In genomic region chr1:67022051-67022450, GRCm38 (mm10) we compare ENCODE assay signal across 23 mouse cellular contexts. TPM values are rescaled to one million over a fixed set of nuclear protein-coding genes. Genes with fewer than 3 reads are reported as not detected.
DNase-seq lines count a peak whose midpoint lies in the region; ATAC-seq and TF ChIP-seq lines count a peak whose summit lies in the region.
"Had no signal": no experiment of that assay in that cellular context is flagged by ENCODE, and none has a peak within 500 bp of the region (broad histone marks: within the 10 kb centered on the region; RNA-seq: fewer than 3 reads in every experiment).

No protein-coding gene starts in this region.

- H3K9me3 ChIP-seq in hindbrain, embryonic 12.5 days (replicated peaks) = no peaks in the 10 kb centered on the region
- H3K9me3 ChIP-seq: embryonic facial prominence, embryonic 10.5 days; embryonic facial prominence, embryonic 12.5 days; forebrain, embryonic 13.5 days; forebrain, embryonic 15.5 days had no signal

- WGBS in hindbrain, embryonic 12.5 days = 93% methylated on average over 10 of the region's 10 CpGs

- H3K27ac ChIP-seq in layer of hippocampus, adult 2 months = 0 out of 2 replicates have a peak overlapping the region, but pooled peaks have one; percentile 28
- H3K27ac ChIP-seq in hindbrain, embryonic 12.5 days = no peak overlapping the region
- H3K27ac ChIP-seq: embryonic facial prominence, embryonic 10.5 days; embryonic facial prominence, embryonic 12.5 days; forebrain, embryonic 13.5 days; forebrain, embryonic 15.5 days had no signal

- no peaks in the 10 kb centered on the region for H3K4me1 ChIP-seq in hindbrain, embryonic 12.5 days
- H3K4me1 ChIP-seq: embryonic facial prominence, embryonic 10.5 days; embryonic facial prominence, embryonic 12.5 days; forebrain, embryonic 15.5 days had no signal

- no peak for TF ChIP-seq CTCF in layer of hippocampus, adult 2 months (conservative IDR thresholded peaks at IDR 0.05)
- TF ChIP-seq CTCF in brain, embryonic 14.5 days (IDR thresholded peaks at IDR 0.05; ENCODE audit: borderline replicate concordance, extremely low read depth, insufficient read depth, insufficient read length) = no peak

- peaks cover 45% of the 10 kb centered on the region for H3K36me3 ChIP-seq in hindbrain, embryonic 12.5 days

- TF ChIP-seq POLR2A in brain, embryonic 14.5 days (IDR thresholded peaks at IDR 0.05; ENCODE audit: borderline replicate concordance, extremely low read depth, insufficient read depth, insufficient read length, poor library complexity, severe bottlenecking) = no peak

- no peak overlapping the region for H3K4me2 ChIP-seq in hindbrain, embryonic 12.5 days (replicated peaks)
- H3K4me2 ChIP-seq: embryonic facial prominence, embryonic 12.5 days; forebrain, embryonic 13.5 days; forebrain, embryonic 15.5 days had no signal

- no peak overlapping the region for H3K4me3 ChIP-seq in layer of hippocampus, adult 2 months
- no peak overlapping the region for H3K4me3 ChIP-seq in hindbrain, embryonic 12.5 days
- H3K4me3 ChIP-seq: embryonic facial prominence, embryonic 10.5 days; embryonic facial prominence, embryonic 12.5 days; forebrain, embryonic 13.5 days; forebrain, embryonic 15.5 days had no signal

- ATAC-seq in hindbrain, embryonic 12.5 days (ENCODE audit: low FRiP score) = no peak
- ATAC-seq: activated CD4-positive, CD25-positive, alpha-beta regulatory T cell, adult 4 months; forebrain, embryonic 13.5 days; forebrain, embryonic 15.5 days; forebrain, postnatal 0 days; Patski had no signal

- no peaks in the 10 kb centered on the region for H3K27me3 ChIP-seq in hindbrain, embryonic 12.5 days
- H3K27me3 ChIP-seq: embryonic facial prominence, embryonic 12.5 days; forebrain, embryonic 13.5 days; forebrain, embryonic 15.5 days; Patski had no signal

- H3K9ac ChIP-seq in hindbrain, embryonic 12.5 days = no peak overlapping the region
- H3K9ac ChIP-seq: embryonic facial prominence, embryonic 12.5 days; forebrain, embryonic 13.5 days; forebrain, embryonic 15.5 days; forebrain, postnatal 0 days had no signal

- no peak for DNase-seq in layer of hippocampus, adult 2 months (ENCODE audit: low spot score in 2 of 2)
- DNase-seq in layer of hippocampus, adult 9-10 months (ENCODE audit: low spot score) = no peak
- DNase-seq in brain, embryonic 14.5 days (ENCODE audit: low read depth) = peak; percentile 31
- DNase-seq in retina, embryonic 14.5 days (ENCODE audit: low spot score) = peak; percentile 76
- no peak for DNase-seq in gastrocnemius, adult 8-10 months (ENCODE audit: low spot score in 2 of 2)
- no peak for DNase-seq in spleen, postnatal 10 days (ENCODE audit: low spot score in 2 of 2)
- DNase-seq: adrenal gland, adult 8-10 months; adrenal gland, postnatal 14 days; adrenal gland, postnatal 36 days; cerebellum, adult 11 months; cerebellum, adult 18-20 months; cerebellum, adult 8-10 months; cerebellum, adult 9-11 months; cerebellum, postnatal 14 days; cerebellum, postnatal 36 days; forebrain, postnatal 0 days had no signal

RNA-seq across cellular contexts. Expression of gene Lancl1, which starts 16.6 kb away (rescaled TPM):
- total RNA-seq in layer of hippocampus, adult 2 months (2021) = 100 to 1,000 TPM; 196 to 205 TPM
- polyA plus RNA-seq in brain, embryonic 14.5 days (2012; rRNA removed) = 152 and 247 TPM in 2 replicates
- 105 and 114 TPM in 2 replicates for polyA plus RNA-seq in hindbrain, embryonic 12.5 days (2016; fragmentation: Nextera tagmentation; extraction: Ambion mirVana)
- 10 to 100 TPM; 35.2 to 41.6 (median 38.1) TPM for total RNA-seq in gastrocnemius, adult 8-10 months (2022)

Comparison
In these comparisons a context has a peak if more than half of its experiments do, and no peak if none do; other contexts are left out.
1. DNase-seq: peak in brain, embryonic 14.5 days (single experiment) and retina, embryonic 14.5 days (single experiment); none in layer of hippocampus, adult 2 months (0 of 2), layer of hippocampus, adult 9-10 months (single experiment), gastrocnemius, adult 8-10 months (0 of 2) and spleen, postnatal 10 days (0 of 2).
2. RNA of gene Lancl1, which starts 16.6 kb away (total RNA-seq): 196 to 205 TPM in layer of hippocampus, adult 2 months; 35.2 to 41.6 TPM in gastrocnemius, adult 8-10 months; every median in the first group is over 4 times any median in the second.